Mouse (Mus musculus) forebrain, embryonic 15.5 days (tissue): ENCODE data around the gene Bpifa3. TPM values are rescaled to one million over a fixed set of nuclear protein-coding genes. Genes with fewer than 3 reads are reported as not detected.
"Not testable (repeated sequence)": the region's sequence is repeated elsewhere in the genome, so short reads cannot be mapped to it uniquely, and the experiment has no call there.

Experiments
- ATAC-seq: fragments of 200-750 bp; cut with Nextera tagmentation; replicated peaks from 2 replicates; pipeline ENCODE4 v1.8.0; 2017; ENCODE audit warnings: mild to moderate bottlenecking, moderate TSS enrichment, moderate library complexity
- H3K27ac ChIP-seq: fragments of 300-500 bp; sonication (generic); replicated peaks from 2 replicates; pipeline ENCODE4 v1.5.1; 2015; ENCODE audit warnings: mild to moderate bottlenecking, inconsistent platforms
- H3K27me3 ChIP-seq: fragments of 300-500 bp; sonication (generic); 2 replicates; pipeline ENCODE4 v1.6.1; 2015; ENCODE audit warnings: inconsistent platforms
- H3K36me3 ChIP-seq: fragments of 300-500 bp; sonication (generic); 2 replicates; pipeline ENCODE4 v1.6.1; 2015; ENCODE audit warnings: mild to moderate bottlenecking, inconsistent platforms
- H3K4me1 ChIP-seq: fragments of 300-500 bp; sonication (generic); 2 replicates; pipeline ENCODE4 v1.6.1; 2015; ENCODE audit warnings: inconsistent platforms
- H3K4me2 ChIP-seq: fragments of 300-500 bp; sonication (generic); replicated peaks from 2 replicates; pipeline ENCODE4 v1.6.1; 2015; ENCODE audit warnings: mild to moderate bottlenecking, inconsistent platforms
- H3K4me3 ChIP-seq: fragments of 300-500 bp; sonication (generic); 2 replicates; pipeline ENCODE4 v1.5.1; 2015; ENCODE audit warnings: mild to moderate bottlenecking, inconsistent platforms
- H3K9ac ChIP-seq: fragments of 300-500 bp; sonication (generic); replicated peaks from 2 replicates; pipeline ENCODE4 v1.6.1; 2015; ENCODE audit warnings: mild to moderate bottlenecking, inconsistent platforms
- H3K9me3 ChIP-seq: fragments of 300-500 bp; sonication (generic); 2 replicates; pipeline ENCODE4 v1.6.1; 2016; ENCODE audit warnings: inconsistent platforms
- WGBS: fragments of 180-500 bp; shearing (Covaris S2); methylation state at CpG from one replicate; pipeline ENCODE4 v1.1.7; 2015; ENCODE audit warnings: mixed read lengths; 5-methylcytosine and 5-hydroxymethylcytosine counted together
- polyA plus RNA-seq: library from polyadenylated mRNA; unstranded; fragments of >200 nt; fragmentation: Nextera tagmentation; extraction: Ambion mirVana; gene quantifications from 2 replicates; pipeline ENCODE4 v1.2.1, GENCODE M21; 2015

The Bpifa3 gene
- polyA plus RNA-seq: not detected in 2 replicates

GRCm38 (mm10) chr2:154130120-154130519 is at the start of gene Bpifa3:
Gene Bpifa3, plus strand, starts transcription at chr2:154130336.
- H3K4me1 ChIP-seq: no peaks in the 10 kb centered on the region

GRCm38 (mm10) chr2:154097734-154098133 is 32.4 kb upstream of the Bpifa3 start:
- Histone ChIP-seq H3K27ac (no peak overlapping the region), H3K9ac (no peak overlapping the region), H3K9me3 (no peaks in the 10 kb centered on the region), H3K4me2 (no peak overlapping the region), H3K36me3 (no peaks in the 10 kb centered on the region), H3K4me3 (no peak overlapping the region), H3K4me1 (no peaks in the 10 kb centered on the region), H3K27me3 (no peaks in the 10 kb centered on the region)
- ATAC-seq: no peak
- WGBS: 36% methylated on average over 1 of the region's 1 CpGs

More at GRCm38 (mm10) chr2:154130120-154130519, at the start of gene Bpifa3:
- no peak within 1 kb of the TSS for H3K4me2 ChIP-seq
- no peak for ATAC-seq
- H3K27ac ChIP-seq: no peak within 1 kb of the TSS
- no peak within 1 kb of the TSS for H3K4me3 ChIP-seq
- no peak within 1 kb of the TSS for H3K9ac ChIP-seq
- no peaks in the 10 kb centered on the region for H3K9me3 ChIP-seq
- WGBS: 67% methylated on average over 2 of the region's 2 CpGs
- H3K27me3 ChIP-seq: no peaks in the 10 kb centered on the region
- no peaks in the 10 kb centered on the region for H3K36me3 ChIP-seq

- Histone ChIP-seq H3K9me3 (no peaks in the 10 kb centered on the region), H3K4me2 (no peak overlapping the region), H3K9ac (no peak overlapping the region), H3K4me1 (no peaks in the 10 kb centered on the region), H3K36me3 (no peaks in the 10 kb centered on the region), H3K4me3 (no peak overlapping the region), H3K27ac (no peak overlapping the region), H3K27me3 (no peaks in the 10 kb centered on the region)
- WGBS: 86% methylated on average over 3 of the region's 3 CpGs
- ATAC-seq: no peak
Measured at GRCm38 (mm10) chr2:154117381-154117780, 12.8 kb upstream of the Bpifa3 start.

GRCm38 (mm10) chr2:154142580-154142979 is 12.4 kb downstream of the Bpifa3 start, which contains the start of gene Bpifa1:
Gene Bpifa1, plus strand, starts transcription at chr2:154142880.
- Histone ChIP-seq H3K4me2 (no peak within 1 kb of the TSS), H3K9ac (no peak within 1 kb of the TSS), H3K4me1 (peaks cover 3% of the 10 kb centered on the region; the same call in 1 of the 2 replicates), H3K4me3 (no peak within 1 kb of the TSS), H3K36me3 (no peaks in the 10 kb centered on the region), H3K9me3 (no peaks in the 10 kb centered on the region), H3K27me3 (no peaks in the 10 kb centered on the region), H3K27ac (no peak within 1 kb of the TSS)
- 83% methylated on average over 4 of the region's 4 CpGs for WGBS
- ATAC-seq: no peak

- WGBS: 55% methylated on average over 3 of the region's 3 CpGs
- Histone ChIP-seq H3K36me3 (no peaks in the 10 kb centered on the region), H3K9ac (no peak overlapping the region), H3K27ac (no peak overlapping the region), H3K27me3 (no peaks in the 10 kb centered on the region), H3K4me1 (peaks cover 3% of the 10 kb centered on the region; the same call in 1 of the 2 replicates), H3K4me3 (no peak overlapping the region), H3K9me3 (no peaks in the 10 kb centered on the region), H3K4me2 (no peak overlapping the region)
- ATAC-seq: no peak
Measured at GRCm38 (mm10) chr2:154143735-154144134, 13.6 kb downstream of the Bpifa3 start.

- no peak for ATAC-seq
- H3K27ac ChIP-seq: no peak overlapping the region
- 87% methylated on average over 4 of the region's 4 CpGs for WGBS
- no peak overlapping the region for H3K4me3 ChIP-seq
- H3K9me3 ChIP-seq: no peaks in the 10 kb centered on the region
- no peak overlapping the region for H3K4me2 ChIP-seq
- no peaks in the 10 kb centered on the region for H3K27me3 ChIP-seq
- no peaks in the 10 kb centered on the region for H3K36me3 ChIP-seq
- no peak overlapping the region for H3K9ac ChIP-seq
- peaks cover 3% of the 10 kb centered on the region; the same call in 1 of the 2 replicates for H3K4me1 ChIP-seq
Measured at GRCm38 (mm10) chr2:154147496-154147895, 17.4 kb downstream of the Bpifa3 start.

GRCm38 (mm10) chr2:154158433-154158832 is 28.3 kb downstream of the Bpifa3 start:
- no peak overlapping the region for H3K9ac ChIP-seq
- H3K4me3 ChIP-seq: no peak overlapping the region
- no peaks in the 10 kb centered on the region for H3K9me3 ChIP-seq
- WGBS: 38% methylated on average over 3 of the region's 3 CpGs
- no peak overlapping the region for H3K27ac ChIP-seq
- H3K4me1 ChIP-seq: no peaks in the 10 kb centered on the region
- no peaks in the 10 kb centered on the region for H3K27me3 ChIP-seq
- no peaks in the 10 kb centered on the region for H3K36me3 ChIP-seq
- ATAC-seq: no peak
- H3K4me2 ChIP-seq: no peak overlapping the region

GRCm38 (mm10) chr2:154162307-154162706 is 32.2 kb downstream of the Bpifa3 start, which contains the start of gene Bpifa5:
Gene Bpifa5, plus strand, starts transcription at chr2:154162607.
- H3K4me1 ChIP-seq: no peaks in the 10 kb centered on the region
- H3K27me3 ChIP-seq: no peaks in the 10 kb centered on the region
- ATAC-seq: no peak
- 83% methylated on average over 8 of the region's 8 CpGs for WGBS
- H3K9me3 ChIP-seq: no peaks in the 10 kb centered on the region
- no peak within 1 kb of the TSS for H3K4me2 ChIP-seq
- H3K9ac ChIP-seq: no peak within 1 kb of the TSS
- no peak within 1 kb of the TSS for H3K4me3 ChIP-seq
- no peaks in the 10 kb centered on the region for H3K36me3 ChIP-seq
- no peak within 1 kb of the TSS for H3K27ac ChIP-seq

- Histone ChIP-seq H3K27ac (no peak overlapping the region), H3K36me3 (no peaks in the 10 kb centered on the region), H3K27me3 (no peaks in the 10 kb centered on the region), H3K4me1 (no peaks in the 10 kb centered on the region), H3K9ac (no peak overlapping the region), H3K4me3 (no peak overlapping the region), H3K9me3 (no peaks in the 10 kb centered on the region), H3K4me2 (no peak overlapping the region)
- ATAC-seq: no peak
- WGBS: 89% methylated on average over 5 of the region's 5 CpGs
Measured at GRCm38 (mm10) chr2:154163306-154163705, 33.2 kb downstream of the Bpifa3 start.

- H3K9ac ChIP-seq: no peak overlapping the region
- H3K36me3 ChIP-seq: no peaks in the 10 kb centered on the region
- no peak for ATAC-seq
- no peak overlapping the region for H3K27ac ChIP-seq
- H3K9me3 ChIP-seq: no peaks in the 10 kb centered on the region
- no peaks in the 10 kb centered on the region for H3K27me3 ChIP-seq
- no peak overlapping the region for H3K4me2 ChIP-seq
- no peaks in the 10 kb centered on the region for H3K4me1 ChIP-seq
- WGBS: 84% methylated on average over 3 of the region's 3 CpGs
- H3K4me3 ChIP-seq: no peak overlapping the region
Measured at GRCm38 (mm10) chr2:154169172-154169571, 39.0 kb downstream of the Bpifa3 start.

GRCm38 (mm10) chr2:154171621-154172020 is 41.5 kb downstream of the Bpifa3 start:
- ATAC-seq: no peak
- Histone ChIP-seq H3K9me3 (no peaks in the 10 kb centered on the region), H3K27ac (no peak overlapping the region), H3K4me1 (no peaks in the 10 kb centered on the region), H3K4me3 (no peak overlapping the region), H3K36me3 (no peaks in the 10 kb centered on the region), H3K9ac (no peak overlapping the region), H3K27me3 (no peaks in the 10 kb centered on the region), H3K4me2 (no peak overlapping the region)
- 75% methylated on average over 6 of the region's 6 CpGs for WGBS

- WGBS: 46% methylated on average over 1 of the region's 1 CpGs
- ATAC-seq: no peak
- H3K4me3 ChIP-seq: no peak overlapping the region
- H3K9ac ChIP-seq: no peak overlapping the region
- no peaks in the 10 kb centered on the region for H3K27me3 ChIP-seq
- H3K4me1 ChIP-seq: no peaks in the 10 kb centered on the region
- H3K36me3 ChIP-seq: no peaks in the 10 kb centered on the region
- no peak overlapping the region for H3K4me2 ChIP-seq
- no peak overlapping the region for H3K27ac ChIP-seq
- H3K9me3 ChIP-seq: no peaks in the 10 kb centered on the region
Measured at GRCm38 (mm10) chr2:154173313-154173712, 43.2 kb downstream of the Bpifa3 start.

GRCm38 (mm10) chr2:154181900-154182299 is 51.8 kb downstream of the Bpifa3 start:
- 90% methylated on average over 7 of the region's 7 CpGs for WGBS
- not testable (repeated sequence) for ATAC-seq

More at GRCm38 (mm10) chr2:154181900-154182299, 51.8 kb downstream of the Bpifa3 start:
- H3K9me3 ChIP-seq, H3K9ac ChIP-seq, H3K4me2 ChIP-seq, H3K27me3 ChIP-seq, H3K27ac ChIP-seq, H3K36me3 ChIP-seq, H3K4me3 ChIP-seq, H3K4me1 ChIP-seq: not testable (repeated sequence)
